Mouse (Mus musculus) 416B (cell line): ENCODE results near the gene Ankrd6.

Experiments
- DNase-seq: peaks from one replicate; pipeline ENCODE4 v3.0.0; 2011; ENCODE audit warnings: low read depth

The Ankrd6 gene

DNA sequence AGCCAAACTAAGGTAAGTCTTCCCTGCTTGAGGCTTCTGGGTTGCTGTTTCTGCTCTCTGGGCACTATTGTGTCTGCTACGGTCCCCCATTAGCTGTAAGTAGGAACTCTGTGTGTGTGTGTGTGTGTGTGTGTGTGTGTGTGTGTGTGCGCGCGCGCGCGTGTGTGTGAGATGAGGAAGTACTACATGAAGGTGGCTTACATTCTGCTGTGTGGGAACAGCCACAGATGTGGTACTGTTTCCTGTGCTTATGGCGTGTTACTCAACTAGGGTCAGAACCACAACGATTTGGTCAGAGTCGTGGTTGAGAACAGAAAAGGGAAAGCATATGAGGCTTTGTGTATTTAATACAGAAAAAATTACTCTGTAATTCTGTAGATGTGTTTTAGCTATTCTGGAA, 182.6 kb downstream of the Ankrd6 start:
- peak; percentile 97 for DNase-seq

DNA sequence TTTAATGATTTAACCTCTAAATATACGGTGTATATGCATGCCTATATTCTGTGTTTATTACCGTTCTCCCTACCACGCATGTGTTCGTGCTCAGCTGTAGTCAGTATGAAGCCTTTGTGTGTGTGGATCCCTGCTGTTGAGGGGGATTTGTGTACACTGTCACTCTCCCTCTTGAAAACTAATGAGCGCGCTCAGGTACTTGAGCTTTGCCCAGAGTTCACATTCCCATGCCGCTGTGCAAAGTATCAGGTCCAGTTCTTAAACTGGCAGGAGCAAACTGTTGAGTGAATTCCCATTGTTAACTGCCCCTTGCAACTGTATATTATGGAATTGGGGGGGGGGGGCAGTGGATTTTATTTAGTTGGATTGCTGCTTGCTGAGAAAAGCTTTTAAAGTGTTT, 183.2 kb downstream of the Ankrd6 start:
- DNase-seq = no peak

DNA sequence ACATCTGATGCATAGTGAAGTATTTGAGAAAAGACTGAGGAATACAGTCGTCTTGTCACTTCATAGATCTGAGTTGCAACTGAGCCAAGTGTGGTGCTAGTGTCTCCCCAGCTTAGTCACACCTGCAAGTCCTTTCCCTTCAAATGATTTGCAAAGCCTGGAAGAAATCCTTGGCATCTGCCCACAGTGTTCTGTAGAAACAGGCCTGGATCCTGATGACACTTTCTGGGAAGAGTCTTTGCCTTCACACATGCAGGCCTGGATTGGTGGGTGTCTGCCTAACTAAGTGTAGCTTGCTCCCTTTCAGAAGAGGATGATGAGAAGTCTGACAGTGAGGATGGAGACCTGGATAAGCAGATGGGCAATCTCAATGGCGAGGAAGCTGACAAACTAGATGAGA, 193.2 kb downstream of the Ankrd6 start:
- DNase-seq = no peak
